Mouse (Mus musculus): Measurements from ENCODE around the gene Galr2.

GRCm38 (mm10) chr11:116298221-116298620, 17.5 kb downstream of the Galr2 start:
- TF ChIP-seq CTCF (IDR thresholded peaks at IDR 0.05; ENCODE audit: low read depth, low read length) (no peak), POLR2A (IDR thresholded peaks at IDR 0.05; ENCODE audit: borderline replicate concordance, low read depth, low read length) (no peak)

Data from bone marrow macrophage, adult 2 months (primary cell).